Mouse (Mus musculus) neutrophil, adult 65 days (primary cell): Measurements from ENCODE around the gene Gm20683. TPM values are rescaled to one million over a fixed set of nuclear protein-coding genes. Genes with fewer than 3 reads are reported as not detected.

ENCODE experiments used
- total RNA-seq: library from RNA; stranded (reverse); gene quantifications from 2 replicates; pipeline ENCODE4 v1.2.4, GENCODE M21; 2023

Gene Gm20683
- total RNA-seq, 1 experiment from 2014 or later, result 2.8 TPM

Other genes starting within 250 kb of the Gm20683 start
- gene Gng13, start 124.6 kb downstream of the Gm20683 start, total RNA-seq, result not detected in 2 replicates
- gene Chtf18, start 114.3 kb downstream of the Gm20683 start, total RNA-seq, result 9.7 and 18.7 TPM in 2 replicates
- gene Rpusd1, start 114.1 kb downstream of the Gm20683 start, total RNA-seq, result 4.5 TPM in 2 replicates
- not detected in 2 replicates for gene Mslnl, start 105.7 kb downstream of the Gm20683 start, total RNA-seq
- gene Msln, start 87.4 kb downstream of the Gm20683 start, total RNA-seq, result 0.88 TPM in 1 of 2 replicates, not detected in the other
- 24.6 and 35.5 TPM in 2 replicates for gene Narfl, start 68.0 kb downstream of the Gm20683 start, total RNA-seq
- 10.2 and 14.6 TPM in 2 replicates for gene Haghl, start 56.1 kb downstream of the Gm20683 start, total RNA-seq
- gene Ccdc78, start 55.2 kb downstream of the Gm20683 start, total RNA-seq, result 0.22 TPM in 1 of 2 replicates, not detected in the other
- gene Fam173a, start 48.9 kb downstream of the Gm20683 start, total RNA-seq, result 25.4 and 34.7 TPM in 2 replicates
- not detected in 2 replicates for gene AC134908.4, start 46.1 kb downstream of the Gm20683 start, total RNA-seq
- 10.9 and 16.2 TPM in 2 replicates for gene Metrn, start 44.6 kb downstream of the Gm20683 start, total RNA-seq
- 0.11 TPM in 1 of 2 replicates, not detected in the other for gene Fbxl16, start 32.7 kb downstream of the Gm20683 start, total RNA-seq
- 13.3 and 17.6 TPM in 2 replicates for gene Wdr24, start 18.1 kb downstream of the Gm20683 start, total RNA-seq
- gene Jmjd8, start 12.9 kb downstream of the Gm20683 start, total RNA-seq, result 7.7 and 8.2 TPM in 2 replicates
- gene Stub1, start 8.4 kb downstream of the Gm20683 start, total RNA-seq, result 35.4 and 46.5 TPM in 2 replicates
- gene Rhbdl1, start 4.5 kb downstream of the Gm20683 start, total RNA-seq, result 0.64 and 1.3 TPM in 2 replicates
- gene Rhot2, start 3.1 kb upstream of the Gm20683 start, total RNA-seq, result 26.5 and 33.7 TPM in 2 replicates
- 21.9 and 25.5 TPM in 2 replicates for gene Wdr90, start 19.7 kb upstream of the Gm20683 start, total RNA-seq
- gene Mcrip2, start 27.0 kb upstream of the Gm20683 start, total RNA-seq, result 1.4 and 3.2 TPM in 2 replicates
- gene Mettl26, start 33.3 kb upstream of the Gm20683 start, total RNA-seq, result 6.4 and 6.5 TPM in 2 replicates
- gene Wfikkn1, start 39.1 kb upstream of the Gm20683 start, total RNA-seq, result 2.1 and 4.1 TPM in 2 replicates
- gene Rab40c, start 78.0 kb upstream of the Gm20683 start, total RNA-seq, result 13.0 and 17.4 TPM in 2 replicates
- 34.9 and 36.2 TPM in 2 replicates for gene Pigq, start 103.2 kb upstream of the Gm20683 start, total RNA-seq
- not detected in 2 replicates for gene Nhlrc4, start 103.2 kb upstream of the Gm20683 start, total RNA-seq
- not detected in 2 replicates for gene A930017K11Rik, start 110.8 kb upstream of the Gm20683 start, total RNA-seq
- gene Capn15, start 144.0 kb upstream of the Gm20683 start, total RNA-seq, result 12.0 and 19.3 TPM in 2 replicates
- 0.75 and 1.3 TPM in 2 replicates for gene Rab11fip3, start 227.8 kb upstream of the Gm20683 start, total RNA-seq
- 2.5 and 3.0 TPM in 2 replicates for gene Decr2, start 248.6 kb upstream of the Gm20683 start, total RNA-seq